Mouse (Mus musculus): ENCODE measurements around the gene Vmn1r163.
"Not testable (repeated sequence)": the region's sequence is repeated elsewhere in the genome, so short reads cannot be mapped to it uniquely, and the experiment has no call there.

The Vmn1r163 gene

DNA sequence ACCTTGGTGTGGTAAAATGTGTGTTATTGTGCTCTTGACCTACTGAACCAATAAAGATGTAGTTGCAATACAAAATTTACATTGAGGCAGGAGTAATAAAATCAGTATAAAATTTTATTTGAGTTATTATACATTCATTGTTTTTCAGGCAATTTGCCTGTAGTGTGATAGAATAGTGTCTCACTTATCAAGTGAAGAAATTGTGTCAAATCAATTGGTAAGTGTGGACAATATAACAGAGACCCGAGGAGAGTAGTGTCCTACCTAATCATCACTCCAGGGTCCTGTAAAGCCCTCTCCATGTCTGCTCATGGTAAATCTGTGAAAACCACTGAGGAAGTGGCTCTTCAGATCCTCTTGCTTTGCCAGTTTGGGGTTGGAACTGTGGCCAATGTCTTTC is at the start of gene Vmn1r163:
Gene Vmn1r163, plus strand, starts transcription at position 301 of the 400 bp plus-strand sequence.
- DNase-seq (ENCODE audit: low read depth, low spot score): not testable (repeated sequence)

DNA sequence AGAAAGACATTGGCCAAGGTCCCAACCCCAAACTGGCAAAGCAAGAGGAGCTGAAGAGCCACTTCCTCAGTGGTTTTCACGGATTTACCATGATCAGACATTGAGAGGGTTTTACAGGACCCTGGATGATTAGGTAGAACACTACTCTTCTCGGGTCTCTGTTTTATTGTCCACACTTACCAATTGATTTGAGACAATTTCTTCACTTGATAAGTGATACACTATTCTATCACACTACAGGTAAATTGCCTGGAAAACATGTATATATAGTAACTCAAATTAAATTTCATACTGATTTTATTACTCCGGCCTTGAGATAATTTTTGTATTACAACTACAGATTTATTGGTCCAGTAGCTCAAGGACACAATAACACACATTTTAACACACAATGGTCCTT is 35.5 kb upstream of the Vmn1r163 start, which contains the start of gene Gm4216:
Gene Gm4216, minus strand, starts transcription at position 101 of the 400 bp plus-strand sequence.
- DNase-seq (ENCODE audit: low read depth, low spot score): not testable (repeated sequence)

DNA sequence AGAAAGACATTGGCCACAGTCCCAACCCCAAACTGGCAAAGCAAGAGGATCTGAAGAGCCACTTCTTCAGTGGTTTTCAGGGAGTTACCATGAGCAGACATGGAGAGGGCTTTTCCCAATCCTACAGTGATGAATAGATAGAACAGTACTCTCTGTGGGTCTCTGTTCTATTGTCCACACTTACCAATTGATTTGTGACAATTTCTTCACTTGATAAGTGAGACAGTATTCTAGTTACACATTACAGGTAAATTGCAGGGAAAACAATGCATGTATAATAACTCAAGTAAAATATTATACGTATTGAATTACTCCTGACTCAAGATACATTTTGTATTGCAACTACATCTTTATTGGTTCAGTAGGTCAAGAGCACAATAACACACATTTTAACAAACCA is 12.0 kb downstream of the Vmn1r163 start, which contains the start of gene Gm8720:
Gene Gm8720, minus strand, starts transcription at position 101 of the 400 bp plus-strand sequence.
- DNase-seq (ENCODE audit: low read depth, low spot score): not testable (repeated sequence)

All from embryo, embryonic 11.5 days (tissue).